36 mouse cellular contexts compared by ENCODE assay signal in genomic region chr19:25445842-25446241, GRCm38 (mm10). TPM values are rescaled to one million over a fixed set of nuclear protein-coding genes. Genes with fewer than 3 reads are reported as not detected.
A peak's percentile ranks its signal among the peaks of the same experiment; 100 is the strongest.
DNase-seq lines count a peak whose midpoint lies in the region; ATAC-seq lines count a peak whose summit lies in the region.
"Had no signal": no experiment of that assay in that cellular context is flagged by ENCODE, and none has a peak within 500 bp of the region (broad histone marks: within the 10 kb centered on the region; RNA-seq: fewer than 3 reads in every experiment).

No protein-coding gene starts in this region.

- H3K9ac ChIP-seq in liver, embryonic 12.5 days = no peak overlapping the region
- H3K9ac ChIP-seq: embryonic facial prominence, embryonic 12.5 days; embryonic facial prominence, embryonic 15.5 days; forebrain, embryonic 13.5 days; heart, embryonic 12.5 days; heart, embryonic 15.5 days; hindbrain, embryonic 12.5 days; hindbrain, embryonic 15.5 days had no signal

- H3K4me2 ChIP-seq in liver, embryonic 12.5 days = no peak overlapping the region
- H3K4me2 ChIP-seq: embryonic facial prominence, embryonic 12.5 days; embryonic facial prominence, embryonic 15.5 days; forebrain, embryonic 13.5 days; heart, embryonic 12.5 days; heart, embryonic 15.5 days; hindbrain, embryonic 12.5 days; hindbrain, embryonic 15.5 days had no signal

- DNase-seq in heart, adult 11 months = peak; percentile 82
- DNase-seq in heart, postnatal 14 days = no peak
- DNase-seq in 416B (ENCODE audit: low read depth) = peak; percentile 47
- DNase-seq in layer of hippocampus, adult 9-10 months (ENCODE audit: low spot score) = no peak
- no peak for DNase-seq in adrenal gland, adult 2 months
- DNase-seq: adrenal gland, postnatal 14 days; B cell, adult 2 months; cerebellum, adult 11-12 months; cerebellum, adult 8-10 months; cerebellum, postnatal 10 days; cerebellum, postnatal 36 days; gastrocnemius, adult 2 months; gastrocnemius, postnatal 14 days; heart, adult 2 months; heart, postnatal 10 days; heart, postnatal 4 days had no signal

- intact Hi-C loops in heart, postnatal 14 days (cut with DNase I) = loop anchor here (5.0 kb wide), 1 partner anchor 314 kb away; no protein-coding TSS in a partner anchor

- H3K4me3 ChIP-seq in megakaryocyte, embryonic 14.5 days (replicated peaks) = peak overlapping the region; percentile 15
- H3K4me3 ChIP-seq in liver, embryonic 12.5 days = no peak overlapping the region
- H3K4me3 ChIP-seq: embryonic facial prominence, embryonic 12.5 days; embryonic facial prominence, embryonic 15.5 days; erythroblast, embryonic 14.5 days; forebrain, embryonic 13.5 days; gastrocnemius, adult 2 months; heart, adult 2 months; heart, embryonic 12.5 days; heart, embryonic 15.5 days; hindbrain, embryonic 12.5 days; hindbrain, embryonic 15.5 days had no signal

- peaks cover 4% of the 10 kb centered on the region for H3K4me1 ChIP-seq in megakaryocyte, embryonic 14.5 days
- H3K4me1 ChIP-seq in liver, embryonic 12.5 days = no peaks in the 10 kb centered on the region
- H3K4me1 ChIP-seq: embryonic facial prominence, embryonic 12.5 days; embryonic facial prominence, embryonic 15.5 days; forebrain, embryonic 13.5 days; hindbrain, embryonic 12.5 days; hindbrain, embryonic 15.5 days had no signal

- H3K27me3 ChIP-seq in megakaryocyte, embryonic 14.5 days (replicated peaks) = peaks cover 2% of the 10 kb centered on the region
- peaks cover 7% of the 10 kb centered on the region; the same call in 1 of the 2 replicates for H3K27me3 ChIP-seq in liver, embryonic 12.5 days (replicated peaks)
- H3K27me3 ChIP-seq: CH12.LX; embryonic facial prominence, embryonic 12.5 days; embryonic facial prominence, embryonic 15.5 days; forebrain, embryonic 13.5 days; heart, embryonic 12.5 days; hindbrain, embryonic 12.5 days; hindbrain, embryonic 15.5 days; Patski had no signal

- H3K27ac ChIP-seq in liver, embryonic 12.5 days = no peak overlapping the region
- H3K27ac ChIP-seq: embryonic facial prominence, embryonic 12.5 days; embryonic facial prominence, embryonic 15.5 days; forebrain, embryonic 13.5 days; gastrocnemius, adult 2 months; heart, adult 2 months; heart, embryonic 15.5 days; hindbrain, embryonic 12.5 days; hindbrain, embryonic 15.5 days had no signal

- H3K36me3 ChIP-seq in megakaryocyte, embryonic 14.5 days (replicated peaks; ENCODE audit: low read length) = no peaks in the 10 kb centered on the region
- no peaks in the 10 kb centered on the region for H3K36me3 ChIP-seq in liver, embryonic 12.5 days
- H3K36me3 ChIP-seq: embryonic facial prominence, embryonic 12.5 days; embryonic facial prominence, embryonic 15.5 days; G1E; heart, embryonic 12.5 days; heart, embryonic 15.5 days; hindbrain, embryonic 12.5 days; hindbrain, embryonic 15.5 days had no signal

- 13% methylated on average over 8 of the region's 8 CpGs for WGBS in liver, embryonic 12.5 days (ENCODE audit: insufficient replicate concordance)

- H3K9me3 ChIP-seq in megakaryocyte, embryonic 14.5 days = no peaks in the 10 kb centered on the region
- no peaks in the 10 kb centered on the region for H3K9me3 ChIP-seq in liver, embryonic 12.5 days (replicated peaks)
- H3K9me3 ChIP-seq: embryonic facial prominence, embryonic 12.5 days; embryonic facial prominence, embryonic 15.5 days; forebrain, embryonic 13.5 days; heart, embryonic 12.5 days; heart, embryonic 15.5 days; hindbrain, embryonic 12.5 days; hindbrain, embryonic 15.5 days had no signal

- ATAC-seq in granulocyte monocyte progenitor cell, adult 5-6 weeks (replicated peaks; ENCODE audit: poor library complexity, severe bottlenecking) = peak; percentile 88
- ATAC-seq in liver, embryonic 12.5 days = no peak
- ATAC-seq: forebrain, embryonic 13.5 days had no signal

RNA-seq across cellular contexts. Expression of gene Dmrt1, which starts 59.6 kb away (rescaled TPM):
- not detected for total RNA-seq in heart, postnatal 14 days (2021)
- total RNA-seq in granulocyte monocyte progenitor cell, adult 5-6 weeks (2014; fragmentation: Nextera tagmentation) = not detected in 2 replicates
- not detected in 2 replicates for total RNA-seq in granulocyte monocyte progenitor cell, adult 5-6 weeks (2017)
- not detected in 2 replicates for polyA plus RNA-seq in megakaryocyte, embryonic 14.5 days (2012; ENCODE audit: insufficient read depth, low replicate concordance)
- polyA plus RNA-seq in liver, embryonic 12.5 days (2016; fragmentation: Nextera tagmentation; extraction: Ambion mirVana) = 0.06 TPM in 1 of 2 replicates, not detected in the other
- total RNA-seq in adrenal gland, adult 2 months (2021) = not detected
- not detected in 2 replicates for polyA plus RNA-seq in adrenal gland, adult 2 months (2012; rRNA removed)
- total RNA-seq: adrenal gland, adult 18-20 months; adrenal gland, postnatal 14 days; adrenal gland, postnatal 4 days; G1E; gastrocnemius, adult 2 months; gastrocnemius, postnatal 14 days; gastrocnemius, postnatal 4 days; heart, adult 2 months; heart, postnatal 10 days; heart, postnatal 4 days had no signal
- polyA plus RNA-seq: erythroblast, embryonic 14.5 days; forebrain, embryonic 16.5 days; G1E; heart, adult 2 months; heart, embryonic 12.5 days; heart, embryonic 15.5 days; hindbrain, embryonic 12.5 days; hindbrain, embryonic 15.5 days; intestine, embryonic 14.5 days; intestine, postnatal 0 days; Patski had no signal

Comparison
In these comparisons a context has a peak if more than half of its experiments do, and no peak if none do; other contexts are left out.
1. DNase-seq: peak in heart, adult 11 months (single experiment) and 416B (single experiment); none in heart, postnatal 14 days (0 of 2), layer of hippocampus, adult 9-10 months (single experiment) and adrenal gland, adult 2 months (single experiment).